Mouse (Mus musculus) yolk sac, embryonic 10.5 days (tissue): ENCODE results near the gene Sult2b1.

ENCODE experiments used
- DNase-seq: peaks from one replicate; pipeline ENCODE4 v3.0.0-alpha.2; 2017; ENCODE audit warnings: low spot score

Gene Sult2b1

DNA sequence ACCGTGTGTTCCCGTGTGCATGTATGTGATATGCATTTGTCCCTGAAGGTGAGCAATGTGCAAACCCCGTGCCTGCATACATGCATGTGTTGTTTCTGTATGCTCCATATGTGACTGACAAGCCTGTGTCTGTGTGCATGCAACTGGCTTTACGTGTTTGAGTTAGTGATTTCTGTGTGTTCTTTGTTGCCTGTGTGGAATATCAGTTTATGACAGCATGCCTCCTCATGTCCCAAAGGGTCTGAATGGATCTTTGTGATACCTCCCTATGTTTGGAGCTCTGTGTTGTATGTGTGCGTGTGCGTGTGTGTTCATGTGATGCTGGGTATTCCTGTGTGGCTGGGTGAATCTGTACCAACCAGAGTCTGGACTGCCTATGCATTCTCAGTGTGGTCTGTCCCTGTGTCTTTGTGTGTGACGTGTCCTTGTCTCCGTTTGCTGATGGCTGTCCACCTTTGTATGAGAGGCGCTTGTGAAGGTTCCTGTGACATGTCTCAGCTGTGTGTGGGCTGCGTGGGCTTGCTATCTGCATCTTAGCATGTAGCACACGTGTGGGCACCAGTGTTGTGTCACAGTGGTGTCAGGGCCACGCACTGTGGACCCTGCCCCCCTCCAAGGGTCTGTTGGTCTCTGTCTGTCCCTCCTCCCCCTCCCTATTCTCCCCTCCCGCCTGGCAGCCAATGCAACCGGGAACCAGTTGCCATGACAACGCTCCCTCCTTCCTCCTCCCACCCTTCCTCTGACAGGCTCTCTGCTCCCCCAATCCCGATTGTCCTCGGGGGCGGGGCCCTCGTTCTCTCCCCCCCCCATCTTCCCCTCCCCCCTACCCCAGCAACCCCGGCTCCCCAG, at the start of gene Sult2b1:
Gene Sult2b1 (minus strand): TSS at position 146 of the 849 bp plus-strand sequence.
- peak; percentile 78 for DNase-seq

DNA sequence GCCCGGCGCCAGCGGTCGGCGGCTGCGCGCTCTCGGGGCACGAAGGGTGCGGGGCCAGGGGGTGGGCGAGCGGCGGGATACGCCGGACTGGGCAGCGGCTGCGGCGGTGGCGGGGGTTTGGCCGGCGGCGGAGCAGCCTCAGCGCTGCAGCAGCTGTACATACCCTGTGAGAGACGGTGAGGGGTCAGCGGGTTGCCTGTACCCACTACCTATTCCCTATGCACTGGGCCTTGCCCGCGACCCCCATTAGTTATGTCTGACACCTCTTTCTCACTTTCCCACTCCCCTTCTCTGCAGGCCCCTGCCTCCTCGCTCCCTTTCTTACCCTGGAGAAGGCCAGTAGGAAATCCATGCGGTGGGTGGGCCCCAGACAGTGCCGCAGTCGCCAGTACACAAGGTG, 49.5 kb upstream of the Sult2b1 start:
- no peak for DNase-seq

DNA sequence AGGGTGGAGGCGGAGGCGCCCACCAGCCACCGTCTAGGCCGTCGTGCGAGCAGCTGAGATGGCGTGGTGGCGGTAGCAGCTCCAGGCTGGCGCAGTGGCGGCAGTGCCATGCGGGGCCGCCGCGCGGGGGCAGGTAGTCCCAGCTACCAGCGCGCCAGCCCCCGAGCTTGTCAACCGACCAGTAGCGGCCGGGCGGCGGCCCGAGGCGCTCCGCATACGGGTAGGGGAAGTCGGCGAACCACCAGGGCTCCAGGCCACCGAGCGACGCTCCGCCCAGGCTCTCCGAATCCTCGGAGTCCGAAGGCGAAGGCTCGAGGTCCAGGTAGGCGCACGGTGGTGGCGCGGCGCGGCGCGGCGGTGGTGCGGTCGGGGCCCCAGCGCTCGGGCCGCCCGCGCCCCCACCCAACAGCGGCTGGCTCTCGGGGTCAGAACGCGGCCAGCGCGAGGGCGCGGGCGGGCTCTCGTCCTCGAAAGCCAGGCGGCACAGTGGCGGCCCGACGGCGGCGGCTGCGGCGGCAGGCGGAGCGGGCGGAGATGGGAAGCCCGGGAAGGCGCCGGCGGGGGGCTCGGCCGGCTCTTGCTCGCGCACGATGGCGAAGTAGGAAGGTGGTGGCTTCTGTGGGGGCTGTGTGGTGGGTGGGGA, 48.8 kb upstream of the Sult2b1 start:
- no peak for DNase-seq

DNA sequence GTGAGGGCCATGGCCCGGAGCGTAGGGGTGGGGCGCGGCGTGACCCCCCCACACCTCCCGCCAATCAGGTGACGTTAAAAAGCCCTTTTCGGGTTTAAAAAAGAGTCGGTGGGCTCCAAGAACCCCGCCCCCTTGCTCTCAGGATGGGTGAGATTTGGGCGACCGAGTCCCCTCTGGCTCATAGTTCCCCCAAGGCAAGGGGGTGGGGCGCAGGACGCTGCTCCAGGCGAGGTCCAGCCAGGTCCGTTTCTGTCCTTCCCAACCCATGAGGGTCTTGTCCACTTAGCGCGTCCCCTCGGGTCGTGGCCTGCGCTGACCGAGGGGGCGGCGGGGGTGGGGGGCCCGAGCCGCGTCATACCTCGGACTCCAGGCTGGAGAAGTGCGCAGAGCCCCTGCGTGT, 48.0 kb upstream of the Sult2b1 start:
- DNase-seq: no peak

DNA sequence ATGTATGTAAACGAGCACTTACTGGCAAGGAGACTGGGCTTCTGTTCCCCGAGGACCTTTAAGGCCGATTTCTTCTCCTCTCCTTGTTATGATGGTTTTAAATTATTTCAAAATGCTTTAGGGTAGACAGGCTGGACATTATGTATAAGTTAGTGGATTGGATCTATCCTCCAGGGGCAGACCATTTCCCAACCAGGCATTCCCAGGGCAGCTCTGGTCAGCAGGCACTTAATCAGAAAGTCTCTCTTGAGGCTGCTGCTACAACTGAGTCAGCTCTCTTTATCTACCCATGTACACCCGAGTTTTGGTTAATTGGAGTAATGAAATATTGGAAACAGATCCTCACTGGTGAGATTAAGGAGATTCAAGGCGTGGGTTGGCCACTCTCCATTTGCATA, 46.7 kb upstream of the Sult2b1 start:
- no peak for DNase-seq

DNA sequence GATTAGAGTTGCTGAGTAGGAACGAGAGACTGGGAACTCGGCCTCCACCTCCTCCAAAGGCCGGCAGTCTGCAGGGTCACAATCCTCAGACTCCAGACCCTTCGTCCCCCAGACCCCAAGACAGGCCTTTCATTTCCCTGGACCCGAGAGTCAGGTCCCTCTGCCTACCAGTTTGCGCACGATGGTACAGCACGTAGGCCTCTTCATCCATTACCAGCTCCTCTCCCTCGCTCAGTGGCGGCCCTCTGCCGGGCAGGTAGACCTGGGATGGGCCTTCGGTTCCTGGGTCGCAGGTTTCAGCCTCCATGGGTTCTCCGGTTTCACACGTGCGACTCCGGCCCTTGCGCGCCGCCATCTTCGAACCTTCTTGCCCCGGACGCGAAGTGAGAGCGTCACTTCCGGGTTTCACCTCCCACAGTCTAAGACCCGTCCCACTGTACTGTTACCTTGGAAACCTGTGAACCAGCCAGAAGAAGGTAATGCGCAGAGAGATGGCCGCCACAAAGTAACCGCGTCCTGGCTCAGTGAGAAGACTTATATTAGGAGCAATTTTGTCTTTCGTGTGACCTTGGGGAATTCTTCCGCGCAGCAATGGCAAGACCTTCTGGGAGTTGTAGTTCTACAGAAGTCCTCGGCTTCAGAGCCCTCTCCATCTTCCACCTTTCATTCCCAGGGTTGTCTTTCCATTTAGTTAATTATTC, 46.1 kb upstream of the Sult2b1 start, which contains the start of gene Grwd1:
Gene Grwd1 (minus strand): TSS at position 518 of the 701 bp plus-strand sequence.
- DNase-seq: peak; percentile 92

DNA sequence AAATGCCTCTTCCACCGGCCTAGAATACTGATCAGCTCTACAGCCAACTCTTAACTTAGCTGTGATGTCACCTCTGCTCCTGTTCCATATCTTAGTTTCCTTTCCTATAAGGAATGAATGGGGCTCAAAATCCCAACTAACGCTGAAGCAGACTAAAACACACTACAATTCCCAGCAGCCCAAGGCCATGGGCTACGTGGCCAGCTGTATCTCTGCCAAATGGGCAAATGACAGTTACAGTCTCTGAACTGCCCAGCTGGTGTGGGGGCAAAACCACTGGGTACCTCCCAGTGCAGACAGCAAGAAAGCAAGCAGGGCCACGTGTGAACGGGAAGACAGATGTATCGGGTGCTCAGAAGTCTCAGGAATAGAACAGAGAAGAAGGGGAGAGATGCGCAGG, 42.2 kb upstream of the Sult2b1 start:
- DNase-seq: no peak

DNA sequence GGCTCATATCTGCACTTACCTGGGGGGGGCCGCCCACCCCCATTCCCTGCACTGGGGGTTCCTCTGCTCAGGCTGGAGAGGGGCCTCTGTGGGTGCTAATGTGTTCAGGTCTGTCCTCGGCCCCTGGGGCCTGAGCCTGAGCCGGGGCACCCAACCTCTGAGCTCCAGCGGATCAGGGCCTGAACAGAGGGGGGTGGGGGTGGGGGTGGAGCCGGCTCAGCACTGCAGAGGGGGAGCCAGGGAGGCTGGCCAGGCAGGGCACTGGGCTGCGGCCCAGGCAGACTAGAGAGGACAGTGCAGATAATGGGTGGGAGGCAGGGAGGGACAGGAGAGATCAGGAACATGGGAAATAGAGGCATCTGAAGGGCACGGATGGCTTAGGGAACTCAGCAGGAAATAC, 40.1 kb upstream of the Sult2b1 start, which contains the start of gene Kcnj14:
Gene Kcnj14 (minus strand): TSS at position 185 of the 400 bp plus-strand sequence.
- no peak for DNase-seq

DNA sequence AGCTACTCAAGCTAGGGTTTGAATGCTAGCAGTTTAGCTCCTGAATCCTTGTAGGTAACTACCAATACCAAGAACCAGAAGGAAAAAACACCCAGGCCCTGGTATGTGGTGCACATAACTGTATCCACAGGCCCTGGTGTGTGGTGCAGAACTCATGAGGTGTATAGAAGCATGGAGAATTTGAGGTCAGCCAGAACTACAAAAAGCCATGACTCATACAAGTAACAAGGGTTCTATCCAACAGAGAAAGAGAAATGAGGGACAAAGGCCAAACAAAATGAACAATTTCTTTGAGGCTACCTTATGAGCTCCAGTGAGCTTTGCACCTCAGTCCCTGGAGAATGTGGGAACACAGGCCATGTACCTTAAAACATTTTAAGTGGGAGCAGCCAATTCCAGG, 36.4 kb upstream of the Sult2b1 start:
- DNase-seq: no peak

DNA sequence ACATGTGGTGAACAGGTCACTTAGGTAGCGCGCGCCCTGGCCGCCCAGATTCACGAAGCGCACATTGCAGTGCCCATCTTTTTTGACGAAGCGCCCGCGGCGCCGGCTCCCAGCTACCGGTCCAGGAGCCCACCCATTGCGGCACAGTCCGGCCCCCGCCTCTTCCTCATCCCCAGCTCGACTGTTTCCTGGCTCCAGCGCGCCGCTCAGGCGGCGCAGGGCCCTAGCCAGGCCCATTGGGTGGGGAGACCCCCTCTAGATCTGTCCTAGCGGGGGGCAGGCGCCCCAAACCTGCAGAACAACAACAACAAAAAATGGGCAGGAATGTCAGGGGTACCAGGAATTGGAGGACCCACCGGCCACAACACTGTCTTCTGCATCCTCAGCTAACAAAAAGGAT, 35.4 kb upstream of the Sult2b1 start:
- DNase-seq: no peak

DNA sequence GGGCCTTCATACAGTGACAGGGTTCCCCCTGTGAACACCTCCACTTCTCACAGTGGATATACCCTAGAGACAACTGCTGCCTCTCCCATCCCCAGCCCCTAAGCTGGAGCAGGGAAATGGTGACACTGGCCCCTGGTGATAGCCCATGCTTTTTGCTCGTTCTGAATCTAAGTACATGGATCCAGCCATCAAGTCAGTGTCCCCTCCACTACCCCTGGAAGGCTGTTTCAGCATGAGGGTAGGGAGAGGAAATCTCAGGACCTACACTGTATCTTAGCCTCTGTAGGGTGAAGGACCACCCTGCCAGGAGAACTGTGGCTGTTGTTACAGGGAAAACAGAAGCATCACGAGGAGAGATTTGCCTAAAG, 31.5 kb upstream of the Sult2b1 start:
- DNase-seq: no peak

DNA sequence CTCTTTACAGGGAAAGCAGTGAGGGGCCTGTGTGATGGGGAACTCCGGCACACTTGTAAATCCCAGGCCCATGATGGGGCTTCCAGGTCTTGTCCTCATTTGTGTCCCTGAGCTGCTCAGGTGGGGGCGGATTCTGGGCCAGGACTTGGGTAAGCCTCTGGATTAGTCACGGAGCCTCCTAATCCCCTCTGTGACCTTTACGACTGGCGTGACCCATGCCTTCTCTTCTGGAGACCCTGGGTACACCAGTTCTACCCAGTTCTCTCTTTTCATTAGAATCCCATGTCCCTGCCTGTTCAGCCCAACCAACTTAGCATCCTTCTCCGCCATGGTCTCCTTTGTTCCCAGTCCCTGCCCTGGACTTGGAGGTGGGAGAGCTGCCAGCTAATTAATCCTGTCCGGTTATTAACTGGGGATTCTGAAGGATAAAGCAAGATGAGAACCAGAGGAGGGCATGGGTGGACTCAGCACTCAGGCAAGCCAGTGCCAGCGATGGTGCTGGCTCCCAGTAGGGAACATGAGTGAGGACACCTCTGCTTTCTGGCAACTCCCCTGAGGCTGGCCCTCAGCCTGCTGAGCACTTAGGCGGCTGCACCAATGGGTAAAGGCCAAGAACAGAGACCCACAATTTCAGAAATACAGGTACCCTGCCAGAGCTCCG, 31.0 kb upstream of the Sult2b1 start:
- DNase-seq: no peak

DNA sequence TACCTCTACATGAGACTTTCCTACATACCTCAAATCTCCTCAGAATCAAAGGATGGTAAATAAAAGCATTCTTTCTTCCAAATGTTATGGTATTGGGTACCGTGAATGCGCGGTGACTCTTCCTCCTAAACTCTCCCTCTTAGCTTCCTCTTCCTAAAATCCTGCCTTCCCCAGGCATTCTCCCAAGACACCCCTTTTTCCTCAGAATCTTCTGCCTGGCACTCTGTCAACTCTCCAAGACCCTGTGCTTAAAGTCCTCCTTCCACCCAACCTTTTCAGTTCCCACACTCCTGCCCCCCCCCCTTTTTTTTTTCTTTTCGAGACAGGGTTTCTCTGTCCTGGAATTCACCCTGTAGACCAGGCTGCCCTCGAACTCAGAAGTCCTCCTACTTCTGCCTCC, 30.4 kb upstream of the Sult2b1 start:
- no peak for DNase-seq

DNA sequence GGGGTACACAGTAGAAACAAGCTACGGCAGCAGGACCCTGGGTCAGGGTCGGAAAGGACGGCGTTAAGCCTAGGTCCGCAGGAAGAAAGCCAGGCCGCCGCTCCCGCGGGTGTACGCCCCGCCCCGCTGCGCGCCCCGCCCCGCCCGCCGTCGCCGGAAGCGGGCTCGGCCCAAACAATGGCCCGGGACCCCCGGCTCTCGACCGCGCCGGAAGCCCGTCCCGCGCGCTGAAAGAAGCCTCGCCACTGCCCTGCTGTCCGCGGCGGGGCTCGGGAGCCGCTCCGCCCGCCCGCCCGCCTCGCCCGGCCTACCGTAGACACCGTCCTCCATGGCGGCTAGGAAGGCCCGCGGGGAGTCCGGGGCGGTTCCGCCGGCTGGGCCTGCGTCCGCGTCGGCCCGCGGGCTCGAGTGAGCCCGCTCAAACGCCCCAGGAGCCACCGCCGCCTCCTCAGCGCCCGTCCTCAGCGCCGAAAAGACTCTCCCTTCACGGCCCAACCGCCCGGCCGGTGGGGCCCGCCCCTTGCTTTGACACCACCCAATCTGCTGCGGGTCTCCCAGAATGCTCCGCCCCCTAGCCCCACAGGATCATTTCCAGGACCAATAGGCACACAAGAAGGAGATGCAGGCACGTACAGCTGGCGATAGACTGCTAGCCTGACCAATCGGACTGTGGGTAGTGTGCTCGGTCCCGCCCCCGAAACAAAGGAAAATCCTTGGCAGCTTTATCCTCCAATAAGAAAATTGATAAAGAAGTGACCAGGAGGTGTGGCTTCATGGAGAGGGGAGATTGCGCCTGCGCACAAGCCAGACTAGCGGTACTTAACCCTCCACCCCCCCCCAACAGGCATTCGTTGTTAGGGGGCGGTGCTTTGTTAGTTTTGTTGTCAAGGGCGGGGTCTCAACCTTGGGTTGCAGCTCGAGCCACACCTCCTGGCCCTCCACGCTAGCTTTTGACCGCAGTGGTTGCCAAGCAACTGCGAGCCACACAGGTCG, 29.6 kb upstream of the Sult2b1 start, which contains the start of gene Cyth2:
Gene Cyth2 (minus strand): TSS at position 795 of the 993 bp plus-strand sequence.
- DNase-seq: peak; percentile 99

DNA sequence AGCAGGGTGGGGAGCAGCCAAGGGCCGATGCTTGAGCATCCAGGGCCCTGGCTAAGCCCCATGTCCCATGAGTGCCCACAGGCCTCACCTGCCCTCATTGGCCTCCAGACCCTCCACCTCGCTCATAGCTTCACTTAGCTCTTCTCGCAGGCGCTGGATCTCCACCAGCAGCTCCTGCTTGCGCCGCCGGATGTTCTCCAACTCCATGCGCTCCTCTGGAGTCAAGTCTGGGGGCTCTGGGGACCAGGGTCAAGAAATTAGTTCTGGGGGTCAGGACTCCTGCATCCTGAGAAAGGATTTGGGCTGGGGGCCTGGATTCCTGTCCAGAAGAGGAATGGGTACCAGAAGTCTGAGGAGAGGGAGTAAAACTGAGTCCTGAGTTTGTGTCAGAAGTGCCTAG, 28.5 kb upstream of the Sult2b1 start:
- DNase-seq: no peak

DNA sequence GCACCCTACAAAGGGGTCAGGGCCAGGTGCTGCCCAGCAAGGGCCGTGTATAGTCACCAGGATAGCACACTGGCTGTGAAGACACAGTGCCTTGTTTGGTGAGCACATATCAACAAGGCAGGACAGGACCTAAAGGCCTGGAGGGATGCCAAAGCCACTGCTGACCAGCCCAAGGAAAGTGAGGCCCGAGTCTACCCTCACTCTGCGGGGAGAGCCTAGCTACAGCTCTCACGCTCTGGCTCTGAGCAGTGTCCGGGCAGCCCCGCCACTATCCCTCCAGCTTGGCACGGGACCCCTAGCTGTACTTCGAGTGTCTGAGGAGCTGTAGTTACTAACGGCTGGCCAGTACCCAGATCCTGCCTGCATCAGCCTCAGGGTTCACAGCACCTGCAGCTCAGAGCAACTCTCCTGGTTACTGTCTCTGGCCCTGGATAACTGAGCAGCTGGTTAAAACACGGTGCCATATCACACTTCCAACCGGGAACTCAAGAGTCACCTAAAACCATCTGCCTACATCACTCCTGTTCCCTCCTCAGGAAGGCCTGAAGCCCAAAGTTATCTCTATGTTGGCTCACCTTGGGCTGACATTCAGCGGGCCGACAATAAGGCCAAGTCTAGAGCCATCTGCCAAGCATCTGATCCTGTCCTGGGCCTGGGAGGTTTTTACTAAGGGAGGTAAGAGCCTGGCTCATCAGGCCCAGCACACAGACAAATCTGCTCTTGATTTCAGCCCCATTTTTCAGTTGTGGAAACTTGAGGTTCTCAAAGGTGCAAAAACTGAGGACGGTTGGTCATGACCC, 25.0 kb upstream of the Sult2b1 start:
- no peak for DNase-seq

DNA sequence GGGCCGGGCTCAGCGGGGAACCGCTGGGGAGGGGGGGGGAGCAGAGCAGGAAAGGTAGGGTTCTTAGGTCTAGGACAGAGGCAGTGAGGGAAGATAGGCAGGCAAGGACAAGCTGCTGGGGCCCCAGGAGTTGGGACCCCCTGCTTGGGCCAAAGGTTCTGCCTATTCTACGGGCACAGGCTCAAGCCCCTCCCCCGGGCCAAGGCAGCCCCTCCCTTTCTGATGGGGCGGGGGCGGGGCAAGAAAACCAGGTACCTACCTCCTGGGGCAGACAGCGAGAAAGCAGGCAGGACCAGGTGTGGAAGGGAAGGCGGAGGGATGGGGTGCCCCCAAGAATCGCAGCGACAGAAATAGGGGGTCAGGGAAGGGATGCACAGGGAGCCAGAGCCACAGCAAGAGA, 24.0 kb upstream of the Sult2b1 start:
- no peak for DNase-seq

DNA sequence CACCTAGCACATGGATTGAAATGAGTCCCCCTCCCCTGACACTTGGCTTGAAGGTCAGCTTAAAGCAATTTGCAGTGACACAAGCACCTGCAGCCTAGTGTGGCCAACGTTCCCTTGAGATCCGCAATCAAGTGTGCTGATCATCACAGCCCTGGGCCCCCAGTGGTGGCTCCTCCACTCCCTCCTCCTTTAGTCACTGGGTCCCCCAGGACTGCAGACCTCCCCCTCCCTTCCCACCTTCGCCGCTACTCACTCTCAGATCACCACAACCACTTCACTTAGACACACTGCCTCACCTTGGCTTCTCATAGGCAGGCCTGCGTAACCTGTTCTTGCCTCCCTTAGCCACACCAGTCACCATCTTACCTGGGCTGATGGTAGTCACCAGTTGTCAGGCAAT, 21.5 kb upstream of the Sult2b1 start:
- no peak for DNase-seq

DNA sequence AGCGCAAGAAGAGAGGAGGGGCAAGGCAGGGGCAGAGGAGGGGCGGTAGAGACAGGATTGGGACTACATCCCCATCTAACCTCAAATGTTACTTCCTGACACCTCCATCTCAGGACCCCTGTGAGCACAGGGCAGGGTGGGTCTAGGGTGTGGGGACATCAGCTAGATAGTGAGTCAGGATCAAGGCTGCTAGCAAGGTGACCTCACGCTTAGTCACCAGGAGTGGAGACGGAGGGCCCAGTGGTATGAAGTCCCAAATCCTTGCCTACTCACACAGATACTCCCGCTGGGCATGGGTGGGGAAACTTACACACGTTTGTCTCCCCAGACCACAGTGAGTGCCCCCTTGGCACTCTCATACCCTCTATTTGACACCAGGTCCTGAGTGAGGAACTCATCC, 18.1 kb upstream of the Sult2b1 start:
- DNase-seq: no peak

DNA sequence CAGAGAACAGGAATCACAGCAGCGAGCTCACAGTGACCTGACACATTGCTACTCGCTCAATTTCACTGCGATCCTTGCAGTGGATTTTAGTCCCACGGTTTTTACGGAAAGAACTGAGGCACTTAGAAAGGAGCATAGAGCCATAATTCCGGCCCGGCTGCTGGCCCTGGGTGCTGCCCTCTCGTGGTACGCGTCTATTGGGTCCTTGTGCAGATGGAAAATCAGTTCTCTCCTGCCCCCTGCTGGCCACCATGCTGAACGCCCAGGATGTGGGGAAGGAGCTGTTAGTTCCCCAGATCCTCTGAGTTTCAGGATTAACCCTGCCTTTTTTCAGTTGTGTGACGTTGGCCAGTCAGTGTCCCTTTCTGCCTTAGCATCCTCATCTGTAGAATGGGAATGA, 16.9 kb upstream of the Sult2b1 start:
- peak; percentile 83 for DNase-seq
